Mouse (Mus musculus) ES-E14 (cell line): ENCODE measurements around the gene Slc11a1. TPM values are rescaled to one million over a fixed set of nuclear protein-coding genes. Genes with fewer than 3 reads are reported as not detected.

ENCODE experiments used
- DNase-seq: peaks from one replicate; pipeline ENCODE4 v3.0.0-alpha.2; 2013; ENCODE audit warnings: low read depth, low spot score
- H3K27ac ChIP-seq: 2 replicates; pipeline ENCODE4 v1.5.1; 2012; ENCODE audit warnings: low read depth, mild to moderate bottlenecking, low read length, moderate library complexity, mixed read lengths; ENCODE audit not compliant: poor library complexity, insufficient read depth, severe bottlenecking
- H3K36me3 ChIP-seq: 2 replicates; pipeline ENCODE4 v1.6.1; 2012; ENCODE audit warnings: mild to moderate bottlenecking, low read length, moderate library complexity, mixed read lengths; ENCODE audit not compliant: control insufficient read depth, poor library complexity, insufficient read depth, severe bottlenecking
- H3K4me1 ChIP-seq, 2 experiments: fragments of 150-350 bp in 1 of 2; sonication (generic) in 1 of 2; 2 replicates each; pipeline ENCODE4 v1.6.1; 2012; ENCODE audit warnings: low read length in 2 of 2, mild to moderate bottlenecking in 1 of 2, mixed read lengths in 1 of 2; ENCODE audit not compliant: control insufficient read depth in 2 of 2, insufficient read depth in 2 of 2, poor library complexity in 1 of 2
- H3K4me3 ChIP-seq, 2 experiments: fragments of 150-350 bp in 1 of 2; sonication (generic) in 1 of 2; 2 replicates each; pipeline ENCODE4 v1.5.1; 2012; ENCODE audit warnings: low read length in 2 of 2, low read depth in 1 of 2, mild to moderate bottlenecking in 1 of 2, mixed read lengths in 1 of 2; ENCODE audit not compliant: insufficient read depth in 1 of 2, poor library complexity in 1 of 2, severe bottlenecking in 1 of 2
- H3K9ac ChIP-seq: 2 replicates; pipeline ENCODE4 v1.6.1; 2012; ENCODE audit warnings: low read depth, mild to moderate bottlenecking, low read length, mixed read lengths; ENCODE audit not compliant: poor library complexity, insufficient read depth, severe bottlenecking
- H3K9me3 ChIP-seq: fragments of 150-350 bp; sonication (generic); 2 replicates; pipeline ENCODE4 v1.6.1; 2012; ENCODE audit warnings: low read depth, mild to moderate bottlenecking, low read length; ENCODE audit not compliant: control insufficient read depth, insufficient read depth
- CHD2 ChIP-seq: IDR thresholded peaks from 2 replicates; pipeline ENCODE4 v1.6.1; 2014; ENCODE audit warnings: mild to moderate bottlenecking, low read depth, low read length, inconsistent platforms
- HCFC1 ChIP-seq: IDR thresholded peaks from 2 replicates; pipeline ENCODE4 v1.6.1; 2012; ENCODE audit warnings: low read length, inconsistent platforms, borderline replicate concordance; ENCODE audit not compliant: insufficient read depth
- MAFK ChIP-seq: IDR thresholded peaks from 2 replicates; pipeline ENCODE4 v1.6.1; 2014; ENCODE audit warnings: mild to moderate bottlenecking, low read depth, low read length, inconsistent platforms; ENCODE audit not compliant: insufficient read depth
- ZC3H11A ChIP-seq: IDR thresholded peaks from 2 replicates; pipeline ENCODE4 v1.6.1; 2012; ENCODE audit warnings: low read depth, mild to moderate bottlenecking, inconsistent platforms, low read length, borderline replicate concordance
- ZNF384 ChIP-seq: IDR thresholded peaks from 2 replicates; pipeline ENCODE4 v1.6.1; 2012; ENCODE audit warnings: low read depth, low read length, inconsistent platforms
- in situ Hi-C, 2 experiments: fragments of 600-800 bp; cut with MboI; formaldehyde crosslinking; loops; one replicate each; pipeline ENCODE4 v1.15.1; 2025; ENCODE audit warnings: low sequenced_read_pairs in 2 of 2, inconsistent platforms in 1 of 2; ENCODE audit not compliant: unreplicated experiment in 2 of 2
- total RNA-seq: library from RNA; depleted of rRNA; stranded (reverse); fragments of 300-350 nt; gene quantifications from 2 replicates; pipeline ENCODE4 v1.2.3, GENCODE M21; 2012

Gene Slc11a1
- total RNA-seq, 1 experiment: 19.9 TPM

- peaks cover 0 to 20% of the 10 kb centered on the region in 2 experiments; a peak in 3 of 4 replicates for H3K4me1 ChIP-seq
- in situ Hi-C loops: no loop called here
- DNase-seq: no peak
These were observed 17.5 kb downstream of the Slc11a1 start for GRCm38 (mm10) chr1:74392446-74392994.

GRCm38 (mm10) chr1:74393010-74393409 is 18.0 kb downstream of the Slc11a1 start:
- no peak overlapping the region for H3K27ac ChIP-seq
- peaks cover 0 to 20% of the 10 kb centered on the region in 2 experiments; a peak in 2 of 4 replicates for H3K4me1 ChIP-seq
- peak overlapping the region in 1 of 2 experiments; percentile 26; a peak in 1 of 4 replicates for H3K4me3 ChIP-seq
- peaks cover 14% of the 10 kb centered on the region; the same call in 1 of the 2 replicates for H3K36me3 ChIP-seq
- no peak for DNase-seq
- in situ Hi-C loops: no loop called here
- H3K9me3 ChIP-seq: no peaks in the 10 kb centered on the region
- peak overlapping the region; percentile 21; the same call in 1 of the 2 replicates for H3K9ac ChIP-seq
- TF ChIP-seq ZC3H11A (no peak), ZNF384 (no peak)

More at GRCm38 (mm10) chr1:74392446-74392994, 17.5 kb downstream of the Slc11a1 start:
- H3K4me3 ChIP-seq: peak overlapping the region; percentile 67 to 84
- H3K27ac ChIP-seq: no peak overlapping the region
- TF ChIP-seq HCFC1 (no peak), ZC3H11A (no peak), CHD2 (no peak), MAFK (no peak), ZNF384 (no peak)
- H3K36me3 ChIP-seq: peaks cover 14% of the 10 kb centered on the region; the same call in 1 of the 2 replicates
- H3K9me3 ChIP-seq: no peaks in the 10 kb centered on the region
- H3K9ac ChIP-seq: peak overlapping the region; percentile 92

GRCm38 (mm10) chr1:74393697-74394096 is 18.7 kb downstream of the Slc11a1 start:
- in situ Hi-C loops: no loop called here
- Histone ChIP-seq H3K27ac (no peak overlapping the region), H3K9ac (no peak overlapping the region), H3K4me3 (no peak overlapping the region), H3K36me3 (peaks cover 14% of the 10 kb centered on the region; the same call in 1 of the 2 replicates), H3K9me3 (no peaks in the 10 kb centered on the region), H3K4me1 (peaks cover 0 to 20% of the 10 kb centered on the region in 2 experiments; a peak in 2 of 4 replicates)
- DNase-seq: no peak
- no peak for TF ChIP-seq ZNF384
- TF ChIP-seq MAFK: no peak
- no peak for TF ChIP-seq ZC3H11A
- TF ChIP-seq HCFC1: no peak
- no peak for TF ChIP-seq CHD2

- Histone ChIP-seq H3K4me1 (peaks cover 0 to 17% of the 10 kb centered on the region in 2 experiments; a peak in 2 of 4 replicates), H3K27ac (no peak overlapping the region)
These were observed 19.3 kb downstream of the Slc11a1 start for GRCm38 (mm10) chr1:74394311-74394710.

GRCm38 (mm10) chr1:74394858-74395257 is 19.9 kb downstream of the Slc11a1 start:
- peaks cover 14% of the 10 kb centered on the region; the same call in 1 of the 2 replicates for H3K36me3 ChIP-seq
- H3K4me1 ChIP-seq: peaks cover 0 to 14% of the 10 kb centered on the region in 2 experiments; a peak in 2 of 4 replicates
- no peaks in the 10 kb centered on the region for H3K9me3 ChIP-seq
- no peak overlapping the region for H3K9ac ChIP-seq
- in situ Hi-C loops: no loop called here
- TF ChIP-seq ZNF384 (no peak), CHD2 (no peak), HCFC1 (no peak), MAFK (no peak), ZC3H11A (no peak)
- DNase-seq: no peak
- no peak overlapping the region; a peak in 1 of 4 replicates for H3K4me3 ChIP-seq
- no peak overlapping the region for H3K27ac ChIP-seq

More at GRCm38 (mm10) chr1:74394311-74394710, 19.3 kb downstream of the Slc11a1 start:
- in situ Hi-C loops: no loop called here
- peaks cover 14% of the 10 kb centered on the region; the same call in 1 of the 2 replicates for H3K36me3 ChIP-seq
- H3K4me3 ChIP-seq: no peak overlapping the region; a peak in 1 of 4 replicates
- H3K9ac ChIP-seq: no peak overlapping the region
- no peak for TF ChIP-seq MAFK
- DNase-seq: no peak
- H3K9me3 ChIP-seq: no peaks in the 10 kb centered on the region
